Mouse (Mus musculus): ENCODE data around the gene Grin2b. TPM values are rescaled to one million over a fixed set of nuclear protein-coding genes. Genes with fewer than 3 reads are reported as not detected.
"Not testable (repeated sequence)": the region's sequence is repeated elsewhere in the genome, so short reads cannot be mapped to it uniquely, and the experiment has no call there.

Grin2b gene
- polyA plus RNA-seq, 1 experiment: not detected

- Histone ChIP-seq H3K27me3 (ENCODE audit: control insufficient read depth) (no peaks in the 10 kb centered on the region), H3K36me3 (ENCODE audit: control insufficient read depth) (no peaks in the 10 kb centered on the region), H3K9me3 (ENCODE audit: control insufficient read depth, low read length) (no peaks in the 10 kb centered on the region; the same call in 1 of the 2 replicates), H3K4me1 (ENCODE audit: control insufficient read depth) (no peaks in the 10 kb centered on the region), H3K4me3 (replicated peaks) (no peak overlapping the region)
- TF ChIP-seq TAL1 (IDR thresholded peaks at IDR 0.05; ENCODE audit: low read length) (no peak), GATA1 (IDR thresholded peaks at IDR 0.05; ENCODE audit: low read length) (no peak)
Measured at GRCm38 (mm10) chr6:135827942-135828341, 345.4 kb downstream of the Grin2b start.

- Histone ChIP-seq H3K4me3 (replicated peaks) (no peak overlapping the region), H3K9me3 (ENCODE audit: control insufficient read depth, low read length) (no peaks in the 10 kb centered on the region; the same call in 1 of the 2 replicates), H3K36me3 (ENCODE audit: control insufficient read depth) (no peaks in the 10 kb centered on the region)
Measured at GRCm38 (mm10) chr6:135827317-135827716, 346.0 kb downstream of the Grin2b start.

GRCm38 (mm10) chr6:135826776-135827175 is 346.5 kb downstream of the Grin2b start:
- H3K4me1 ChIP-seq (ENCODE audit: control insufficient read depth); H3K9me3 ChIP-seq (ENCODE audit: control insufficient read depth, low read length); H3K36me3 ChIP-seq (ENCODE audit: control insufficient read depth); H3K27me3 ChIP-seq (ENCODE audit: control insufficient read depth); H3K4me3 ChIP-seq (replicated peaks): not testable (repeated sequence)

More at GRCm38 (mm10) chr6:135827317-135827716, 346.0 kb downstream of the Grin2b start:
- H3K27me3 ChIP-seq (ENCODE audit: control insufficient read depth): no peaks in the 10 kb centered on the region
- H3K4me1 ChIP-seq (ENCODE audit: control insufficient read depth): no peaks in the 10 kb centered on the region
- TF ChIP-seq TAL1 (IDR thresholded peaks at IDR 0.05; ENCODE audit: low read length) (no peak), GATA1 (IDR thresholded peaks at IDR 0.05; ENCODE audit: low read length) (no peak)

GRCm38 (mm10) chr6:135817391-135817790 is 355.9 kb downstream of the Grin2b start:
- H3K9me3 ChIP-seq (ENCODE audit: control insufficient read depth, low read length): peaks cover 6% of the 10 kb centered on the region
- TF ChIP-seq TAL1 (IDR thresholded peaks at IDR 0.05; ENCODE audit: low read length): no peak
- TF ChIP-seq GATA1 (IDR thresholded peaks at IDR 0.05; ENCODE audit: low read length): no peak
- H3K4me1 ChIP-seq (ENCODE audit: control insufficient read depth): no peaks in the 10 kb centered on the region
- H3K36me3 ChIP-seq (ENCODE audit: control insufficient read depth): no peaks in the 10 kb centered on the region
- H3K4me3 ChIP-seq (replicated peaks): no peak overlapping the region
- no peaks in the 10 kb centered on the region for H3K27me3 ChIP-seq (ENCODE audit: control insufficient read depth)

- no peaks in the 10 kb centered on the region for H3K36me3 ChIP-seq (ENCODE audit: control insufficient read depth)
- no peak overlapping the region for H3K4me3 ChIP-seq (replicated peaks)
- H3K27me3 ChIP-seq (ENCODE audit: control insufficient read depth): no peaks in the 10 kb centered on the region
- TF ChIP-seq GATA1 (IDR thresholded peaks at IDR 0.05; ENCODE audit: low read length) (no peak), TAL1 (IDR thresholded peaks at IDR 0.05; ENCODE audit: low read length) (no peak)
- H3K4me1 ChIP-seq (ENCODE audit: control insufficient read depth): no peaks in the 10 kb centered on the region
- peaks cover 6% of the 10 kb centered on the region for H3K9me3 ChIP-seq (ENCODE audit: control insufficient read depth, low read length)
Measured at GRCm38 (mm10) chr6:135813755-135814154, 359.6 kb downstream of the Grin2b start.

GRCm38 (mm10) chr6:135805436-135805835 is 367.9 kb downstream of the Grin2b start:
- no peaks in the 10 kb centered on the region for H3K36me3 ChIP-seq (ENCODE audit: control insufficient read depth)
- TF ChIP-seq TAL1 (IDR thresholded peaks at IDR 0.05; ENCODE audit: low read length) (no peak), GATA1 (IDR thresholded peaks at IDR 0.05; ENCODE audit: low read length) (no peak)
- H3K9me3 ChIP-seq (ENCODE audit: control insufficient read depth, low read length): peaks cover 14% of the 10 kb centered on the region; the same call in 1 of the 2 replicates
- H3K4me3 ChIP-seq (replicated peaks): no peak overlapping the region
- no peaks in the 10 kb centered on the region for H3K27me3 ChIP-seq (ENCODE audit: control insufficient read depth)
- no peaks in the 10 kb centered on the region for H3K4me1 ChIP-seq (ENCODE audit: control insufficient read depth)

GRCm38 (mm10) chr6:135799949-135800348 is 373.4 kb downstream of the Grin2b start:
- Histone ChIP-seq H3K27me3 (ENCODE audit: control insufficient read depth) (no peaks in the 10 kb centered on the region), H3K9me3 (ENCODE audit: control insufficient read depth, low read length) (peaks cover 24% of the 10 kb centered on the region), H3K4me3 (replicated peaks) (no peak overlapping the region), H3K36me3 (ENCODE audit: control insufficient read depth) (no peaks in the 10 kb centered on the region), H3K4me1 (ENCODE audit: control insufficient read depth) (no peaks in the 10 kb centered on the region)
- TF ChIP-seq TAL1 (IDR thresholded peaks at IDR 0.05; ENCODE audit: low read length) (no peak), GATA1 (IDR thresholded peaks at IDR 0.05; ENCODE audit: low read length) (no peak)

GRCm38 (mm10) chr6:135798202-135798992 is 374.9 kb downstream of the Grin2b start:
- H3K36me3 ChIP-seq (ENCODE audit: control insufficient read depth): no peaks in the 10 kb centered on the region
- no peaks in the 10 kb centered on the region for H3K4me1 ChIP-seq (ENCODE audit: control insufficient read depth)
- no peak for TF ChIP-seq TAL1 (IDR thresholded peaks at IDR 0.05; ENCODE audit: low read length)
- TF ChIP-seq GATA1 (IDR thresholded peaks at IDR 0.05; ENCODE audit: low read length): no peak
- peaks cover 22% of the 10 kb centered on the region for H3K9me3 ChIP-seq (ENCODE audit: control insufficient read depth, low read length)
- no peak overlapping the region for H3K4me3 ChIP-seq (replicated peaks)
- no peaks in the 10 kb centered on the region for H3K27me3 ChIP-seq (ENCODE audit: control insufficient read depth)

GRCm38 (mm10) chr6:135797371-135798033 is 375.8 kb downstream of the Grin2b start:
- no peaks in the 10 kb centered on the region for H3K4me1 ChIP-seq (ENCODE audit: control insufficient read depth)
- H3K9me3 ChIP-seq (ENCODE audit: control insufficient read depth, low read length): peaks cover 22% of the 10 kb centered on the region
- no peaks in the 10 kb centered on the region for H3K27me3 ChIP-seq (ENCODE audit: control insufficient read depth)
- no peak for TF ChIP-seq GATA1 (IDR thresholded peaks at IDR 0.05; ENCODE audit: low read length)
- TF ChIP-seq TAL1 (IDR thresholded peaks at IDR 0.05; ENCODE audit: low read length): no peak
- no peak overlapping the region for H3K4me3 ChIP-seq (replicated peaks)
- H3K36me3 ChIP-seq (ENCODE audit: control insufficient read depth): no peaks in the 10 kb centered on the region

Measured in erythroblast, embryonic 14.5 days (primary cell).